Mouse (Mus musculus): Measurements from ENCODE around the gene Slc25a26. TPM values are rescaled to one million over a fixed set of nuclear protein-coding genes. Genes with fewer than 3 reads are reported as not detected.
"Not testable (repeated sequence)": the region's sequence is repeated elsewhere in the genome, so short reads cannot be mapped to it uniquely, and the experiment has no call there.

Gene Slc25a26
- polyA plus RNA-seq, 1 experiment from 2014 or later, result 10.7 TPM

- 79% methylated on average over 7 of the region's 7 CpGs for WGBS (ENCODE audit: insufficient replicate concordance)
- Histone ChIP-seq H3K4me2 (no peak overlapping the region), H3K27ac (ENCODE audit: low read depth, low read length) (no peak overlapping the region), H3K36me3 (ENCODE audit: control insufficient read depth, insufficient read depth, low read length) (no peaks in the 10 kb centered on the region), H3K9me3 (replicated peaks; ENCODE audit: control insufficient read depth, low read length) (no peaks in the 10 kb centered on the region), H3K4me1 (ENCODE audit: control insufficient read depth, insufficient read depth, low read length) (no peaks in the 10 kb centered on the region), H3K4me3 (ENCODE audit: low read depth, low read length) (no peak overlapping the region), H3K9ac (ENCODE audit: low read depth, low read length) (no peak overlapping the region), H3K27me3 (ENCODE audit: control insufficient read depth, insufficient read depth, low read length) (no peaks in the 10 kb centered on the region)
- no peak for ATAC-seq (replicated peaks; ENCODE audit: insufficient number of reproducible peaks, low FRiP score, low TSS enrichment)
Measured at GRCm38 (mm10) chr6:94541854-94542253, 41.7 kb downstream of the Slc25a26 start.

DNA sequence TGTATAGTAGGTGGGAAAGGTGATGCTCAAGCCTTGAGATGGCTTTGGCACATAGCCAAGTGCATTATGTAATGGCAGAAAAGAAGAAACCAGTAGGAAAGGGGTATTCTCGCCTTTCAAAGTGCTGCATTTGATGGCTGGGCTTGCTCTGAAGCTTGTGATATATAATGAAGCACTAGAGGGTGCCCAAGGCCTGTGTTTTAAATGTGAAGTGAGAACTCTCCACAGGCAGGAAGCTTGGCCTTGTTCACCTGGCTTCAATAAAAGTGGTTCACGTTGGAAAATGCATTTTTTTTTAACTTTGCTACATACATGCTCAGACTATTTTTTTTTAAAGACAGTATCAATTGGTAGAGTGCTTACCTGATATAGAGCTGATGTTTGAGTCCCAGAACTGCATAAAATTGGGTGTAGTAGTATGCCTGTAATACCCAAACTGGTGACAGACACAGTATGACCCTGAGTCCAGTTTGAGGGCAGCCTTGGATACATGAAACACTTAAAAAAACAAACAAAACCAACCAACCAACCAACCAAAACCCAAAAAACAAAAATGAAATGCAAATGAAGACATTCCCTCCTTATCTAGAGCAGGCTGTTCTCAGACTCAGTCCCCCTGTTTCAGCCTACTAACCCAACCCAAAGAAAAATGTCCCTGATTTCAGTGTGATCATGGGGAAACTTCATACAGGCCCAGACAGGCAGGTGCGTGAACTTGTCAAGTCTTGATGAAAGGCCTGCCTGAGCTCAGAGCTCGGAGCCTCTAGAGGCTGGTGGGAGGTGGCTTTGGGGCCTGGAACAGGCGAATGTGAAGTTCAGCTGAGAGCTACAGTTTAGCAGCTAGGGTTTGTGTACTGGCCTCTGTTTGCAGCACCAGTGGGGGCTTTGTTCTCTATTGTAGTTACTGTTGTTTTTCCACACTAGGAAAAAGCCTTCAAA, 44.0 kb downstream of the Slc25a26 start:
- H3K27me3 ChIP-seq (ENCODE audit: control insufficient read depth, insufficient read depth, low read length), result no peaks in the 10 kb centered on the region
- H3K9ac ChIP-seq (ENCODE audit: low read depth, low read length), result no peak overlapping the region
- no peak overlapping the region for H3K27ac ChIP-seq (ENCODE audit: low read depth, low read length)
- no peak overlapping the region for H3K4me3 ChIP-seq (ENCODE audit: low read depth, low read length)
- ATAC-seq (replicated peaks; ENCODE audit: insufficient number of reproducible peaks, low FRiP score, low TSS enrichment), result no peak
- 38% methylated on average over 5 of the region's 5 CpGs for WGBS (ENCODE audit: insufficient replicate concordance)
- no peaks in the 10 kb centered on the region for H3K36me3 ChIP-seq (ENCODE audit: control insufficient read depth, insufficient read depth, low read length)
- peaks cover 6% of the 10 kb centered on the region for H3K4me1 ChIP-seq (ENCODE audit: control insufficient read depth, insufficient read depth, low read length)
- no peak overlapping the region for H3K4me2 ChIP-seq
- H3K9me3 ChIP-seq (replicated peaks; ENCODE audit: control insufficient read depth, low read length), result no peaks in the 10 kb centered on the region

DNA sequence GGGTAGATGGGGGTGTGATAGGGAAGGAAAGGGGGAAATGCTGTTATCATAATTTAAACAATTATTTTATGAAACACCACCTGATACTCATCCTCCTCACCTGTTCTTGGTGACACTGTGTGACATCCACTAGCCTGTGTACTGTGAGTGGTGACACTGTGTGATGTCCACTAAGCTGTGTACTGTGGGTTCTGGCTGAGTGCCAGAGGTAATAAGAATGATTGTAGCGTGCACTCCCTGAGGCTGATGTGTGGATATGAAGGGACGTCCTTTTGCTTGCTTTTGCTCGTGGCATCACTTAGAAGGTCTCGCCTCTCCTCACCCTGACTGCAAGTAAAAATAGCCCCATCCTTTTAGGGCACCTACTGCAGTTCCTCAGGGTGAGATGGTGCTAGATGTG, 47.1 kb downstream of the Slc25a26 start:
- H3K4me3 ChIP-seq (ENCODE audit: low read depth, low read length), result no peak overlapping the region

DNA sequence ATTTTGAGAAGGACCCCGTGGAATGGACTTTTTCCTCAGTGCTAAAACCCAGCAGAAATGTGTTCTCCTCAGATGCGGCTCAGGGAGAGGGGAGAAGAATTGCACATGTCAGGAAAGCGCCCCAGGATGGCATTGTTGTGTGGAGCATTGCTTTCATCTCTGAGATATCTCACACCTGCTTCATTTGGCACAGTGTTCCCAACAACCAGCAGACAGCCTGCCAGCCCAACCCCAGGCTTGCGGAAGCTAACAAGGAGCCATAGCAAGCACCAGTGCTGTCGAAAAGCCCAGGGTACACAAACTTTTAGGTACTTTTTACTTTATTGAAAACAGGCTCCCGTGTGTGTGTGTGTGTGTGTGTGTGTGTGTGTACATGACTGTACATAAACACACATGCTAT, 50.2 kb downstream of the Slc25a26 start:
- Histone ChIP-seq H3K36me3 (ENCODE audit: control insufficient read depth, insufficient read depth, low read length) (no peaks in the 10 kb centered on the region), H3K27ac (ENCODE audit: low read depth, low read length) (no peak overlapping the region), H3K9ac (ENCODE audit: low read depth, low read length) (no peak overlapping the region), H3K4me1 (ENCODE audit: control insufficient read depth, insufficient read depth, low read length) (peaks cover 6% of the 10 kb centered on the region), H3K4me3 (ENCODE audit: low read depth, low read length) (no peak overlapping the region), H3K27me3 (ENCODE audit: control insufficient read depth, insufficient read depth, low read length) (no peaks in the 10 kb centered on the region), H3K4me2 (no peak overlapping the region), H3K9me3 (replicated peaks; ENCODE audit: control insufficient read depth, low read length) (peaks cover 3% of the 10 kb centered on the region; the same call in 1 of the 2 replicates)
- no peak for ATAC-seq (replicated peaks; ENCODE audit: insufficient number of reproducible peaks, low FRiP score, low TSS enrichment)
- WGBS (ENCODE audit: insufficient replicate concordance), result 74% methylated on average over 6 of the region's 6 CpGs

More for the DNA sequence above, 47.1 kb downstream of the Slc25a26 start:
- Histone ChIP-seq H3K4me2 (no peak overlapping the region), H3K9me3 (replicated peaks; ENCODE audit: control insufficient read depth, low read length) (peaks cover 3% of the 10 kb centered on the region; the same call in 1 of the 2 replicates), H3K4me1 (ENCODE audit: control insufficient read depth, insufficient read depth, low read length) (peaks cover 6% of the 10 kb centered on the region), H3K9ac (ENCODE audit: low read depth, low read length) (no peak overlapping the region), H3K36me3 (ENCODE audit: control insufficient read depth, insufficient read depth, low read length) (no peaks in the 10 kb centered on the region), H3K27ac (ENCODE audit: low read depth, low read length) (no peak overlapping the region), H3K27me3 (ENCODE audit: control insufficient read depth, insufficient read depth, low read length) (no peaks in the 10 kb centered on the region)
- 35% methylated on average over 4 of the region's 4 CpGs for WGBS (ENCODE audit: insufficient replicate concordance)
- peak; percentile 55; the same call in 1 of the 2 replicates for ATAC-seq (replicated peaks; ENCODE audit: insufficient number of reproducible peaks, low FRiP score, low TSS enrichment)

DNA sequence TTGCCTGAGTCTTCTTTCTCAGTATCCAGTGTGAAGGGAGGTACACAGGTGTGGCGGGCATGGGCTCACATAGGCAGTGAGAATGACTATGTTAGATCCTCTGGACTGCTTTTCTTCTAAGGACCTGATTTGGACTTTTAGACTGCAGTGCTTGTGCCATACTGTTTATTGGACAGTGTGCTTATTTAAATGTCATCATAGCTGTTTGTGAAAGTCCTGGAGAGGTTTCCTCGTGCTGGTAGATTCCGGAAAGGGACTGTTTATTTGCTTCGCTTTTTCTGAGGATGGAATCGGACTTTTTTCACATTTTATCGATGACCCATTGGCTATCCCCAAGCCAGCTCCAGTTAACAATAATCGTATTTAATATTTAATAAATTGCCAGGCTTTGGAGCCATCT, 50.7 kb downstream of the Slc25a26 start:
- no peak for ATAC-seq (replicated peaks; ENCODE audit: insufficient number of reproducible peaks, low FRiP score, low TSS enrichment)
- H3K9ac ChIP-seq (ENCODE audit: low read depth, low read length), result no peak overlapping the region
- 85% methylated on average over 7 of the region's 7 CpGs for WGBS (ENCODE audit: insufficient replicate concordance)
- no peak overlapping the region for H3K4me2 ChIP-seq
- peaks cover 6% of the 10 kb centered on the region for H3K4me1 ChIP-seq (ENCODE audit: control insufficient read depth, insufficient read depth, low read length)
- peaks cover 3% of the 10 kb centered on the region; the same call in 1 of the 2 replicates for H3K9me3 ChIP-seq (replicated peaks; ENCODE audit: control insufficient read depth, low read length)
- no peaks in the 10 kb centered on the region for H3K36me3 ChIP-seq (ENCODE audit: control insufficient read depth, insufficient read depth, low read length)
- H3K4me3 ChIP-seq (ENCODE audit: low read depth, low read length), result no peak overlapping the region
- H3K27ac ChIP-seq (ENCODE audit: low read depth, low read length), result no peak overlapping the region
- H3K27me3 ChIP-seq (ENCODE audit: control insufficient read depth, insufficient read depth, low read length), result no peaks in the 10 kb centered on the region

DNA sequence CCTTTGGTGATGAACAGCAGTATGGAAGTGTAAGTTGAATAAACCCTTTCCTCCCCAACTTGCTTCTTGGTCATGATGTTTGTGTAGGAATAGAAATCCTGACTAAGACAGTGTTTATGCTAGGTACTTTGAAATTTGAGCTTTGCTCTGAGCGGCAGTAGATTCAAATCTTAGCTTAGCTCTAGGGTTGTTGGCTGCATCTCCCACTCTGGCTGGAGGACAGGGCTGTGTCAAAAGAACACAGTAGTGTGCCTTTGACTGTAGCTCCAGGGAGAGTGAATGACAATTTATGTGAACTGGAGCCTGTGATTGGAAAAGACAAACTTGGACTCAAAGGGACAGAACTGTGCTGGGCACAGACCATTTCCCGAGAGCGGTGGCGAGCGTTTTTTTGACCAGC, 53.0 kb downstream of the Slc25a26 start:
- no peaks in the 10 kb centered on the region for H3K27me3 ChIP-seq (ENCODE audit: control insufficient read depth, insufficient read depth, low read length)
- H3K4me3 ChIP-seq (ENCODE audit: low read depth, low read length), result no peak overlapping the region
- peaks cover 6% of the 10 kb centered on the region for H3K4me1 ChIP-seq (ENCODE audit: control insufficient read depth, insufficient read depth, low read length)
- no peak overlapping the region for H3K4me2 ChIP-seq
- H3K9ac ChIP-seq (ENCODE audit: low read depth, low read length), result no peak overlapping the region
- 82% methylated on average over 5 of the region's 5 CpGs for WGBS (ENCODE audit: insufficient replicate concordance)
- ATAC-seq (replicated peaks; ENCODE audit: insufficient number of reproducible peaks, low FRiP score, low TSS enrichment), result no peak
- no peaks in the 10 kb centered on the region for H3K36me3 ChIP-seq (ENCODE audit: control insufficient read depth, insufficient read depth, low read length)
- H3K9me3 ChIP-seq (replicated peaks; ENCODE audit: control insufficient read depth, low read length), result peaks cover 3% of the 10 kb centered on the region; the same call in 1 of the 2 replicates
- H3K27ac ChIP-seq (ENCODE audit: low read depth, low read length), result no peak overlapping the region

GRCm38 (mm10) chr6:94558603-94559002, 58.5 kb downstream of the Slc25a26 start:
- H3K27ac ChIP-seq (ENCODE audit: low read depth, low read length); H3K4me2 ChIP-seq; ATAC-seq (replicated peaks; ENCODE audit: insufficient number of reproducible peaks, low FRiP score, low TSS enrichment); H3K4me1 ChIP-seq (ENCODE audit: control insufficient read depth, insufficient read depth, low read length); H3K9me3 ChIP-seq (replicated peaks; ENCODE audit: control insufficient read depth, low read length); H3K36me3 ChIP-seq (ENCODE audit: control insufficient read depth, insufficient read depth, low read length); H3K4me3 ChIP-seq (ENCODE audit: low read depth, low read length); H3K9ac ChIP-seq (ENCODE audit: low read depth, low read length); H3K27me3 ChIP-seq (ENCODE audit: control insufficient read depth, insufficient read depth, low read length): not testable (repeated sequence)
- 54% methylated on average over 1 of the region's 1 CpGs for WGBS (ENCODE audit: insufficient replicate concordance)

- Histone ChIP-seq H3K9ac (ENCODE audit: low read depth, low read length) (no peak overlapping the region), H3K9me3 (replicated peaks; ENCODE audit: control insufficient read depth, low read length) (no peaks in the 10 kb centered on the region), H3K27me3 (ENCODE audit: control insufficient read depth, insufficient read depth, low read length) (no peaks in the 10 kb centered on the region), H3K4me3 (ENCODE audit: low read depth, low read length) (no peak overlapping the region), H3K27ac (ENCODE audit: low read depth, low read length) (no peak overlapping the region), H3K4me1 (ENCODE audit: control insufficient read depth, insufficient read depth, low read length) (0 out of 2 replicates have a peak, but pooled peaks cover 2% of the 10 kb centered on the region), H3K4me2 (no peak overlapping the region), H3K36me3 (ENCODE audit: control insufficient read depth, insufficient read depth, low read length) (no peaks in the 10 kb centered on the region)
- WGBS (ENCODE audit: insufficient replicate concordance), result 51% methylated on average over 1 of the region's 1 CpGs
- no peak for ATAC-seq (replicated peaks; ENCODE audit: insufficient number of reproducible peaks, low FRiP score, low TSS enrichment)
Measured at GRCm38 (mm10) chr6:94560896-94561295, 60.8 kb downstream of the Slc25a26 start.
